29 mouse cellular contexts compared by ENCODE assay signal in genomic region chr19:6677511-6677910, GRCm38 (mm10).
DNase-seq lines count a peak whose midpoint lies in the region; ATAC-seq and TF ChIP-seq lines count a peak whose summit lies in the region.
"Had no signal": no experiment of that assay in that cellular context is flagged by ENCODE, and none has a peak within 500 bp of the region (broad histone marks: within the 10 kb centered on the region; RNA-seq: fewer than 3 reads in every experiment).

No protein-coding gene starts in this region.

- intact Hi-C loops in heart, postnatal 10 days (cut with DNase I), result no loop called here

- WGBS in heart, embryonic 10.5 days, result 80% methylated on average over 12 of the region's 12 CpGs
- WGBS in hindbrain, postnatal 0 days, result 43% methylated on average over 12 of the region's 12 CpGs
- 74% methylated on average over 12 of the region's 12 CpGs for WGBS in hindbrain, embryonic 10.5 days
- 80% methylated on average over 12 of the region's 12 CpGs for WGBS in intestine, postnatal 0 days

- 0 out of 2 replicates have a peak overlapping the region, but pooled peaks have one; percentile 42 for H3K27ac ChIP-seq in heart, embryonic 10.5 days
- no peak overlapping the region for H3K27ac ChIP-seq in hindbrain, postnatal 0 days
- no peak overlapping the region for H3K27ac ChIP-seq in hindbrain, embryonic 10.5 days
- H3K27ac ChIP-seq in intestine, postnatal 0 days (ENCODE audit: low read depth, low read length), result no peak overlapping the region
- H3K27ac ChIP-seq: limb, embryonic 13.5 days; lung, embryonic 15.5 days; midbrain, embryonic 12.5 days; neural tube, embryonic 12.5 days; stomach, postnatal 0 days had no signal

- no peak for DNase-seq in heart, embryonic 10.5 days (ENCODE audit: low spot score)
- no peak for DNase-seq in heart, postnatal 10 days
- peak; percentile 29 for DNase-seq in hindbrain, postnatal 0 days (ENCODE audit: low spot score)
- DNase-seq in hindbrain, embryonic 10.5 days (ENCODE audit: low spot score), result no peak
- peak; percentile 51 for DNase-seq in R1 (ENCODE audit: low read depth, low spot score)
- DNase-seq in urinary bladder, postnatal 36 days (ENCODE audit: low spot score in 2 of 2), result no peak
- DNase-seq: adrenal gland, postnatal 10 days; cerebellum, adult 11 months; cerebellum, adult 9-11 months; gastrocnemius, postnatal 25 days; heart, adult 11 months; kidney, postnatal 14 days; layer of hippocampus, adult 9-11 months; right cerebral cortex, adult 18-20 months; spleen, adult 18-20 months; thymus, adult 18-20 months; thymus, postnatal 36 days had no signal

- no peaks in the 10 kb centered on the region for H3K36me3 ChIP-seq in heart, embryonic 10.5 days
- no peaks in the 10 kb centered on the region for H3K36me3 ChIP-seq in hindbrain, postnatal 0 days (ENCODE audit: insufficient read depth, low read length)
- H3K36me3 ChIP-seq in hindbrain, embryonic 10.5 days, result no peaks in the 10 kb centered on the region
- H3K36me3 ChIP-seq in intestine, postnatal 0 days (ENCODE audit: control insufficient read depth, insufficient read depth), result no peaks in the 10 kb centered on the region
- H3K36me3 ChIP-seq: heart, embryonic 12.5 days; limb, embryonic 13.5 days; lung, embryonic 15.5 days; midbrain, embryonic 12.5 days; neural tube, embryonic 12.5 days had no signal

- ATAC-seq in hindbrain, postnatal 0 days, result no peak
- ATAC-seq in intestine, postnatal 0 days, result no peak
- ATAC-seq: CD4-positive, CD25-positive, alpha-beta regulatory T cell, adult 4 months; intestine, embryonic 16.5 days had no signal

- no peak overlapping the region for H3K4me2 ChIP-seq in hindbrain, postnatal 0 days (ENCODE audit: low read depth, low read length)
- no peak overlapping the region for H3K4me2 ChIP-seq in intestine, postnatal 0 days (replicated peaks; ENCODE audit: low read depth)
- H3K4me2 ChIP-seq: heart, embryonic 12.5 days; limb, embryonic 13.5 days; liver, embryonic 11.5 days; lung, embryonic 15.5 days; midbrain, embryonic 12.5 days; neural tube, embryonic 12.5 days had no signal

- no peak overlapping the region for H3K4me3 ChIP-seq in heart, embryonic 10.5 days
- H3K4me3 ChIP-seq in hindbrain, postnatal 0 days (ENCODE audit: low read length), result no peak overlapping the region
- H3K4me3 ChIP-seq in hindbrain, embryonic 10.5 days, result no peak overlapping the region
- no peak overlapping the region for H3K4me3 ChIP-seq in intestine, postnatal 0 days (ENCODE audit: low read depth, low read length)
- H3K4me3 ChIP-seq: erythroblast, embryonic 14.5 days; heart, embryonic 12.5 days; limb, embryonic 13.5 days; lung, embryonic 15.5 days; midbrain, embryonic 12.5 days; myocyte; neural tube, embryonic 12.5 days had no signal

- H3K9me3 ChIP-seq in heart, embryonic 10.5 days, result no peaks in the 10 kb centered on the region
- H3K9me3 ChIP-seq in hindbrain, postnatal 0 days (ENCODE audit: low read length), result no peaks in the 10 kb centered on the region
- H3K9me3 ChIP-seq in hindbrain, embryonic 10.5 days, result no peaks in the 10 kb centered on the region
- no peaks in the 10 kb centered on the region for H3K9me3 ChIP-seq in intestine, postnatal 0 days (ENCODE audit: control insufficient read depth)
- H3K9me3 ChIP-seq: heart, embryonic 12.5 days; limb, embryonic 13.5 days; lung, embryonic 15.5 days; midbrain, embryonic 12.5 days; neural tube, embryonic 12.5 days had no signal

- H3K9ac ChIP-seq in hindbrain, postnatal 0 days (replicated peaks; ENCODE audit: low read length), result no peak overlapping the region
- H3K9ac ChIP-seq in intestine, postnatal 0 days (ENCODE audit: low read depth, low read length), result no peak overlapping the region
- H3K9ac ChIP-seq: heart, embryonic 12.5 days; limb, embryonic 13.5 days; lung, embryonic 15.5 days; midbrain, embryonic 12.5 days; neural tube, embryonic 12.5 days had no signal

- H3K27me3 ChIP-seq in heart, embryonic 10.5 days (ENCODE audit: insufficient read depth, poor library complexity, severe bottlenecking), result peaks cover 7% of the 10 kb centered on the region; the same call in 1 of the 2 replicates
- no peaks in the 10 kb centered on the region for H3K27me3 ChIP-seq in hindbrain, postnatal 0 days (ENCODE audit: insufficient read depth, low read length)
- H3K27me3 ChIP-seq in hindbrain, embryonic 10.5 days (ENCODE audit: insufficient read depth, poor library complexity, severe bottlenecking), result peaks cover 7% of the 10 kb centered on the region
- no peaks in the 10 kb centered on the region for H3K27me3 ChIP-seq in intestine, postnatal 0 days (replicated peaks; ENCODE audit: control insufficient read depth, insufficient read depth, low read length)
- H3K27me3 ChIP-seq: limb, embryonic 13.5 days; lung, embryonic 15.5 days; neural tube, embryonic 12.5 days had no signal

- TF ChIP-seq CTCF in hindbrain, postnatal 0 days (IDR thresholded peaks at IDR 0.05; ENCODE audit: low read depth), result no peak
- TF ChIP-seq CTCF in intestine, postnatal 0 days (IDR thresholded peaks at IDR 0.05; ENCODE audit: low read depth), result no peak

- peaks cover 11% of the 10 kb centered on the region for H3K4me1 ChIP-seq in heart, embryonic 10.5 days
- H3K4me1 ChIP-seq in hindbrain, postnatal 0 days (ENCODE audit: insufficient read depth, low read length), result 0 out of 2 replicates have a peak, but pooled peaks cover 3% of the 10 kb centered on the region
- H3K4me1 ChIP-seq in hindbrain, embryonic 10.5 days (replicated peaks), result peaks cover 28% of the 10 kb centered on the region
- H3K4me1 ChIP-seq in intestine, postnatal 0 days (replicated peaks; ENCODE audit: control insufficient read depth, insufficient read depth, low read length), result no peaks in the 10 kb centered on the region
- H3K4me1 ChIP-seq: limb, embryonic 13.5 days; lung, embryonic 15.5 days; neural tube, embryonic 12.5 days had no signal

Comparison
In these comparisons a context has a peak if more than half of its experiments do, and no peak if none do; other contexts are left out.
1. DNase-seq: peak in hindbrain, postnatal 0 days (single experiment) and R1 (single experiment); none in heart, embryonic 10.5 days (single experiment), heart, postnatal 10 days (0 of 2), hindbrain, embryonic 10.5 days (single experiment) and urinary bladder, postnatal 36 days (0 of 2).